Mouse (Mus musculus) olfactory bulb, adult 2 months (tissue): ENCODE data around the gene Foxl1.

Experiments used
- CTCF ChIP-seq: fragments of 200-500 bp; IDR thresholded peaks from 2 replicates; pipeline ENCODE4 v1.5.1; 2012; ENCODE audit warnings: low read depth, mild to moderate bottlenecking, low read length, moderate library complexity; ENCODE audit not compliant: insufficient read depth
- POLR2A ChIP-seq: fragments of 200-500 bp; IDR thresholded peaks from 2 replicates; pipeline ENCODE4 v1.6.1; 2012; ENCODE audit warnings: mild to moderate bottlenecking, low read depth, low read length, moderate library complexity; ENCODE audit not compliant: insufficient read depth

DNA sequence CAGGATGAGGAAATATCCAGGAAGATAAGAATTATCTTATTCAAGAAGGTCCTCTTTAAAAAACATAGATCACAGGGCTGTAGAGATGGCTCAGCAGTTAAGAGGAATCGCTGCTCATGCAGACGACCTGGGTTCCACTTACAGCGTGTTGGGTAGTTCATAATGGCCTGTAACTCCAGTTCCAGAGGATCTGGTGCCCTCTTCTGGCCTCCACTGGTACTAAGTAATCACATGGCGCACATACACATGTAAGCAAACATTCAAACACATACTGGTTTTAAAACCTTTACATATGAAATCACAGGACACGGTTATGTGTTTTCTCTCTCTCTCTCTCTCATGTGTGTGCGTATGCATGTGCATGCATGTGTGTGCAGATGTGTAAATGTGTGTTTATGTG, 9.1 kb downstream of the Foxl1 start:
- TF ChIP-seq CTCF (no peak), POLR2A (no peak)
